Mouse (Mus musculus) spleen, adult 2 months (tissue): ENCODE results near the gene Tm9sf1.

Source experiments
- CTCF ChIP-seq: fragments of 200-500 bp; IDR thresholded peaks from 2 replicates; pipeline ENCODE4 v1.5.1; 2011; ENCODE audit warnings: mild to moderate bottlenecking, inconsistent platforms; ENCODE audit not compliant: insufficient read depth, insufficient read length, insufficient replicate concordance; ENCODE audit errors: extremely low read depth
- POLR2A ChIP-seq: fragments of 200-500 bp; IDR thresholded peaks from 2 replicates; pipeline ENCODE4 v1.6.1; 2011; ENCODE audit warnings: low read depth, low read length, inconsistent platforms

- TF ChIP-seq CTCF (no peak), POLR2A (no peak)
Observed at GRCm38 (mm10) chr14:55608339-55608738, 35.3 kb downstream of the Tm9sf1 start.
